Mouse (Mus musculus): Measurements from ENCODE around the gene Timm8a2. TPM values are rescaled to one million over a fixed set of nuclear protein-coding genes. Genes with fewer than 3 reads are reported as not detected.

Gene Timm8a2
- total and polyA plus RNA-seq, 3 experiments = not detected

DNA sequence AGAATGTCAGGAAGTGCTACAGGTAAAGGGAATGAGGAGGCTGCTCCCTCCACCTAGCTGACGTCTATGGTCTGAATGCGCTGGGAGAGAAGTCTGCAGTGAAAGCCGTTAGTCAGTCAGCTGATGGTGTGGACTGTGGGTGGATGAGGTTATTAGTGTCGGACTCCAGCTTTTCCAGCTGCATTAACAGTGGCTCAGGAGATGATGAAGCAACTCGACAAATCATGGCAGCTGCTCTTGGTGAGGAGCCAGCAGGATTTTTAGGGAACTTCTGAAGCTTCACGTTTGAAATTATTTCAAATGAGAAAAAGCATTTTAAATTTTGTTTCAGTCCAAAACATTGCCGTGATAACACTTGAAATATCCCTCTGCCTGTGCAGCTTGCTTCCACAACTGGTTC is 24.2 kb upstream of the Timm8a2 start:
- Histone ChIP-seq H3K36me3 (replicated peaks in 1 of 2; ENCODE audit: control insufficient read depth in 1 of 2, insufficient read depth in 1 of 2, low read length in 1 of 2) (peaks cover 15 to 47% of the 10 kb centered on the region in 2 experiments), H3K27ac (ENCODE audit: insufficient read depth, low read depth) (no peak overlapping the region), H3K27me3 (replicated peaks) (no peaks in the 10 kb centered on the region), H3K4me2 (ENCODE audit: insufficient read depth, low read depth, poor library complexity, severe bottlenecking) (no peak overlapping the region), H3K9me3 (replicated peaks; ENCODE audit: low read length) (no peaks in the 10 kb centered on the region), H3K79me2 (replicated peaks; ENCODE audit: control insufficient read depth, extremely low read depth, insufficient read depth, poor library complexity, severe bottlenecking) (no peaks in the 10 kb centered on the region), H3K4me3 (replicated peaks in 1 of 3; ENCODE audit: low read depth in 2 of 3, low read length in 2 of 3, poor library complexity in 1 of 3) (no peak overlapping the region), H3K9ac (ENCODE audit: insufficient read depth, low read depth) (no peak overlapping the region), H3K4me1 (ENCODE audit: control insufficient read depth in 1 of 2, insufficient read depth in 2 of 2) (peaks cover 9 to 49% of the 10 kb centered on the region in 2 experiments; a peak in 3 of 4 replicates)
- no peak for DNase-seq (ENCODE audit: extremely low read depth)
- no peak for TF ChIP-seq UBTF (IDR thresholded peaks at IDR 0.05; ENCODE audit: low read depth, low read length)
- dilution Hi-C loops (cut with MboI; ENCODE audit: extremely low pct_ligation_motif_present, extremely low pct_unique_long_range_greater_than_20kb, low sequenced_read_pairs) (no loop called here), in situ Hi-C loops (cut with MboI; ENCODE audit: low pct_ligation_motif_present, low pct_unique_long_range_greater_than_20kb, low sequenced_read_pairs) (no loop called here)

DNA sequence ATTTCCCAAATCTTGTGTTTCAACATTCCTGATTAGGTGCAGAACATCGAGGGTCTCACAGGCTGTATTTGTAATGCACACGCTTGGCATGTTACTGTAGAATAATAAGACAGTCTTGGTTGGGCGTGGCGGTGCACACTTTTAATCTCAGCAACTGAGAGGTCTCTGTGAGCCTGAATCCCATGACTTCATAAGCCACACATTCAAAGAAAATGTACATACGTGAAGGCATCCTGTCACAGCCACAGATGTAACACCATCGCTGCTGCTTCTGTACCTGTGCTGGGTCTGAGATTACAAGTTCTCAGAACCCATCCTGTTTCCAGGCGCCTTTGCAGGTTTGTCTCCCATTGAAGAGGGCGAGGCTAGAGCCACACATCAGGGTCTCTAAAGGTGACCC is 22.7 kb upstream of the Timm8a2 start:
- Histone ChIP-seq H3K9ac (ENCODE audit: insufficient read depth, low read depth) (no peak overlapping the region), H3K4me3 (replicated peaks in 1 of 3; ENCODE audit: low read depth in 2 of 3, low read length in 2 of 3, poor library complexity in 1 of 3) (no peak overlapping the region), H3K9me3 (replicated peaks; ENCODE audit: low read length) (no peaks in the 10 kb centered on the region), H3K27me3 (replicated peaks) (no peaks in the 10 kb centered on the region), H3K4me2 (ENCODE audit: insufficient read depth, low read depth, poor library complexity, severe bottlenecking) (no peak overlapping the region), H3K27ac (ENCODE audit: insufficient read depth, low read depth) (no peak overlapping the region), H3K4me1 (ENCODE audit: control insufficient read depth in 1 of 2, insufficient read depth in 2 of 2) (peaks cover 14 to 64% of the 10 kb centered on the region in 2 experiments; a peak in 3 of 4 replicates), H3K36me3 (replicated peaks in 1 of 2; ENCODE audit: control insufficient read depth in 1 of 2, insufficient read depth in 1 of 2, low read length in 1 of 2) (peaks cover 15 to 54% of the 10 kb centered on the region in 2 experiments), H3K79me2 (replicated peaks; ENCODE audit: control insufficient read depth, extremely low read depth, insufficient read depth, poor library complexity, severe bottlenecking) (no peaks in the 10 kb centered on the region)
- no peak for DNase-seq (ENCODE audit: extremely low read depth)
- in situ Hi-C loops (cut with MboI; ENCODE audit: low pct_ligation_motif_present, low pct_unique_long_range_greater_than_20kb, low sequenced_read_pairs) (no loop called here), dilution Hi-C loops (cut with MboI; ENCODE audit: extremely low pct_ligation_motif_present, extremely low pct_unique_long_range_greater_than_20kb, low sequenced_read_pairs) (no loop called here)
- TF ChIP-seq IRF4 (IDR thresholded peaks at IDR 0.05; ENCODE audit: low read depth, low read length) (no peak), MEF2A (IDR thresholded peaks at IDR 0.05; ENCODE audit: borderline replicate concordance, low read depth, low read length) (no peak)

DNA sequence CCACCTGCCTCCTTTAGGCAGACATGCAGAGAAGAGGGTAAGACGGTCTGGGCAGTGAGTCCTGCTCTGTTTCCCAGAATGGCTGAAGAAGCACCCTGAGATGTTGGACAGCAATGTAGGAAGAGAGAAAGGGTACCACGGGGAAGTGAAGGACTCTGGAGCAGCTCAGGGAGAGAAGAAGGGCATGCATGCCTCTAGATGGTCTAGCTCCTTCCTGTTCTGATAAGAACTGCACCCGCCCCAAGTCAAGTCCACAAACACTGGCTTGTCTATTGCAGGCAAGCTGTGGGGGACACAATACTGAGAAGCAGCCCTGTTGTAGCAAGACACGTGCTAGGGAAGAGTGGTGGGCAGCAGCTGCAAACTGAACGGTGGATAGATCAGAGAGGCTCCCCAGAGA is 22.3 kb upstream of the Timm8a2 start:
- dilution Hi-C loops (cut with MboI; ENCODE audit: extremely low pct_ligation_motif_present, extremely low pct_unique_long_range_greater_than_20kb, low sequenced_read_pairs) = no loop called here
- Histone ChIP-seq H3K9ac (ENCODE audit: insufficient read depth, low read depth) (no peak overlapping the region), H3K36me3 (replicated peaks in 1 of 2; ENCODE audit: control insufficient read depth in 1 of 2, insufficient read depth in 1 of 2, low read length in 1 of 2) (peaks cover 15 to 55% of the 10 kb centered on the region in 2 experiments), H3K4me2 (ENCODE audit: insufficient read depth, low read depth, poor library complexity, severe bottlenecking) (no peak overlapping the region), H3K27ac (ENCODE audit: insufficient read depth, low read depth) (no peak overlapping the region), H3K79me2 (replicated peaks; ENCODE audit: control insufficient read depth, extremely low read depth, insufficient read depth, poor library complexity, severe bottlenecking) (no peaks in the 10 kb centered on the region), H3K9me3 (replicated peaks; ENCODE audit: low read length) (no peaks in the 10 kb centered on the region), H3K4me3 (replicated peaks in 1 of 3; ENCODE audit: low read depth in 2 of 3, low read length in 2 of 3, poor library complexity in 1 of 3) (no peak overlapping the region), H3K4me1 (ENCODE audit: control insufficient read depth in 1 of 2, insufficient read depth in 2 of 2) (peaks cover 14 to 68% of the 10 kb centered on the region in 2 experiments; a peak in 3 of 4 replicates), H3K27me3 (replicated peaks) (no peaks in the 10 kb centered on the region)
- no peak for DNase-seq (ENCODE audit: extremely low read depth)
- in situ Hi-C loops (cut with MboI; ENCODE audit: low pct_ligation_motif_present, low pct_unique_long_range_greater_than_20kb, low sequenced_read_pairs) = no loop called here
- no peak for TF ChIP-seq TBP (conservative IDR thresholded peaks at IDR 0.05; ENCODE audit: low read depth, low read length)
- no peak for TF ChIP-seq RCOR1 (conservative IDR thresholded peaks at IDR 0.05; ENCODE audit: low read depth, low read length)
- TF ChIP-seq CHD2 (IDR thresholded peaks at IDR 0.05; ENCODE audit: low read length) = no peak
- TF ChIP-seq NRF1 (IDR thresholded peaks at IDR 0.05; ENCODE audit: low read depth, low read length) = no peak
- no peak for TF ChIP-seq ZC3H11A (IDR thresholded peaks at IDR 0.05; ENCODE audit: low read depth, low read length)
- no peak for TF ChIP-seq IRF4 (IDR thresholded peaks at IDR 0.05; ENCODE audit: low read depth, low read length)
- no peak for TF ChIP-seq ZKSCAN1 (IDR thresholded peaks at IDR 0.05; ENCODE audit: borderline replicate concordance, low read depth, low read length)
- TF ChIP-seq JUND (conservative IDR thresholded peaks at IDR 0.05; ENCODE audit: low read depth, low read length) = no peak
- no peak for TF ChIP-seq CHD1 (IDR thresholded peaks at IDR 0.05; ENCODE audit: low read depth, low read length)
- no peak for TF ChIP-seq MAFK (IDR thresholded peaks at IDR 0.05; ENCODE audit: insufficient replicate concordance, low read length)
- TF ChIP-seq RAD21 (IDR thresholded peaks at IDR 0.05; ENCODE audit: low read depth, low read length) = no peak
- no peak for TF ChIP-seq USF1 (IDR thresholded peaks at IDR 0.05; ENCODE audit: low read depth, low read length)
- no peak for TF ChIP-seq GABPA (IDR thresholded peaks at IDR 0.05; ENCODE audit: insufficient replicate concordance, low read depth, low read length)
